Mouse (Mus musculus) kidney, postnatal 0 days (tissue): Measurements from ENCODE around the gene Mcm10. TPM values are rescaled to one million over a fixed set of nuclear protein-coding genes. Genes with fewer than 3 reads are reported as not detected.

Experiments used
- ATAC-seq: fragments of 200-750 bp; cut with Nextera tagmentation; replicated peaks from 2 replicates; pipeline ENCODE4 v1.8.0; 2017; ENCODE audit warnings: low read depth, moderate number of reproducible peaks, moderate TSS enrichment, moderate library complexity; ENCODE audit not compliant: low FRiP score
- DNase-seq: peaks from one replicate; pipeline ENCODE4 v3.0.0-alpha.2; 2016; ENCODE audit warnings: low spot score
- H3K27ac ChIP-seq: fragments of 300-500 bp; sonication (generic); 2 replicates; pipeline ENCODE4 v1.5.1; 2014; ENCODE audit warnings: mild to moderate bottlenecking
- H3K27me3 ChIP-seq: fragments of 300-500 bp; sonication (generic); 2 replicates; pipeline ENCODE4 v1.6.1; 2014; ENCODE audit warnings: low read length, mixed read lengths; ENCODE audit not compliant: insufficient read depth
- H3K36me3 ChIP-seq: fragments of 300-500 bp; sonication (generic); 2 replicates; pipeline ENCODE4 v1.6.1; 2014; ENCODE audit warnings: low read length, mixed read lengths; ENCODE audit not compliant: insufficient read depth
- H3K4me1 ChIP-seq: fragments of 300-500 bp; sonication (generic); replicated peaks from 2 replicates; pipeline ENCODE4 v1.6.1; 2014; ENCODE audit warnings: antibody characterized with exemption, low read length, mixed read lengths; ENCODE audit not compliant: insufficient read depth
- H3K4me2 ChIP-seq: fragments of 300-500 bp; sonication (generic); 2 replicates; pipeline ENCODE4 v1.6.1; 2014; ENCODE audit warnings: mild to moderate bottlenecking, low read length, moderate library complexity, mixed read lengths
- H3K4me3 ChIP-seq: fragments of 300-500 bp; sonication (generic); replicated peaks from 2 replicates; pipeline ENCODE4 v1.5.1; 2014; ENCODE audit warnings: low read depth, low read length
- H3K9ac ChIP-seq: fragments of 300-500 bp; sonication (generic); 2 replicates; pipeline ENCODE4 v1.6.1; 2014; ENCODE audit warnings: low read depth, low read length
- H3K9me3 ChIP-seq: fragments of 300-500 bp; sonication (generic); replicated peaks from 2 replicates; pipeline ENCODE4 v1.6.1; 2016; ENCODE audit warnings: low read length, inconsistent platforms, mixed read lengths
- CTCF ChIP-seq: IDR thresholded peaks from 2 replicates; pipeline ENCODE4 v1.5.1; 2016; ENCODE audit warnings: antibody characterized with exemption, low read depth, mild to moderate bottlenecking, moderate library complexity
- WGBS: fragments of 180-500 bp; shearing (Covaris S2); extraction: QIAGEN DNeasy Blood & Tissue Kit; methylation state at CpG from one replicate; pipeline ENCODE4 v1.1.7; 2014; 5-methylcytosine and 5-hydroxymethylcytosine counted together
- polyA plus RNA-seq: library from polyadenylated mRNA; unstranded; fragments of >200 nt; fragmentation: Nextera tagmentation; extraction: Ambion mirVana; gene quantifications from 2 replicates; pipeline ENCODE4 v1.2.1, GENCODE M21; 2015

Gene Mcm10
- polyA plus RNA-seq, 1 experiment from 2014 or later, result 13.2 TPM

DNA sequence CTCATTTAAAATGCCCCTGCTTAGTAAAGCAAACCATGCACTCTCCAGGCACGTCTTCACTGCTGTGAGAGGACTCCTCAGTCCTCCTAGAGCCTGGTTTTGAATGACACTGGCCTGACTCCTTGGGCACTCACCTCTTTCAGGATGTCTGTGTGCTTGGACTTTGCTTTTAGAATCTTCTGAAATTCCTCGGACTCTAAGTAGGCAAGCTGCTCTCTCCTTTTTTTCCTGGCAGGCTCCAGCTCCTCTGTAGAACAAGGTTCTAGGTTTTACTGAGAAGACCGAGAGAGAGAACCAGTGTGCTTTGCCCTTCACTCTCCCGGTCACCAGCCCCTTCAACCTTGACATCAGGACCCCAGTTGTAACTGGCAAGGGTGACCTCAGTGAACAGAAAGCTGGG is 18.2 kb downstream of the Mcm10 start:
- Histone ChIP-seq H3K27ac (no peak overlapping the region), H3K4me1 (no peaks in the 10 kb centered on the region), H3K9me3 (no peaks in the 10 kb centered on the region), H3K9ac (no peak overlapping the region), H3K4me2 (no peak overlapping the region), H3K27me3 (no peaks in the 10 kb centered on the region), H3K4me3 (no peak overlapping the region), H3K36me3 (peaks cover 12% of the 10 kb centered on the region)
- 85% methylated on average over 4 of the region's 4 CpGs for WGBS
- no peak for ATAC-seq
- DNase-seq, result no peak
- no peak for TF ChIP-seq CTCF

DNA sequence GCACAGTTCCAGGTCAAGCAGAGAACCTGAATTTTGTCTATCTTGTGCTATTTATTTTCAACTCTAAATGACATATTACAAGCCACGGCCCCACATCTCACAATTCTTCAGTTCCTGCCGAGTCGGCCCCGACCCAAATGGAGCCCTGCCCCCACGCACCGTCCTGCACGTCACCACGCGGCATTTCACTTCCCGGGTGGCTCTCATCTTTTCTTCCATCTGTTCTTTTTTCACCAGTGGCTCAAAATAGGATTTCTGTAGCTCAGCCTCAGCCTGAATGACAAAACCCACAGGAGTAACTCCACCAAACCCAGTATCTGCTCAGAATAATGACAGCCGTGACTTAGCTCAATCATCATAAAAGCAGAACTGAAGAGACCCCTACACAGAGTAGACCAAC is 19.0 kb downstream of the Mcm10 start:
- H3K27me3 ChIP-seq, result no peaks in the 10 kb centered on the region
- H3K4me1 ChIP-seq, result no peaks in the 10 kb centered on the region
- no peak overlapping the region for H3K27ac ChIP-seq
- H3K36me3 ChIP-seq, result peaks cover 12% of the 10 kb centered on the region
- no peak for DNase-seq
- WGBS, result 89% methylated on average over 11 of the region's 11 CpGs
- ATAC-seq, result no peak
- TF ChIP-seq CTCF, result no peak
- H3K9ac ChIP-seq, result no peak overlapping the region
- H3K4me2 ChIP-seq, result no peak overlapping the region
- no peak overlapping the region for H3K4me3 ChIP-seq
- H3K9me3 ChIP-seq, result no peaks in the 10 kb centered on the region

- DNase-seq, result peak; percentile 30
These were observed 23.7 kb downstream of the Mcm10 start for GRCm38 (mm10) chr2:4988826-4989424.

GRCm38 (mm10) chr2:4987388-4988180 is 25.0 kb downstream of the Mcm10 start:
- Histone ChIP-seq H3K27me3 (no peaks in the 10 kb centered on the region), H3K9ac (no peak overlapping the region), H3K36me3 (peaks cover 2% of the 10 kb centered on the region; the same call in 1 of the 2 replicates), H3K4me1 (no peaks in the 10 kb centered on the region), H3K4me3 (no peak overlapping the region), H3K4me2 (no peak overlapping the region), H3K9me3 (no peaks in the 10 kb centered on the region), H3K27ac (no peak overlapping the region)
- WGBS, result 75% methylated on average over 8 of the region's 8 CpGs
- ATAC-seq (no peak), DNase-seq (no peak)
- no peak for TF ChIP-seq CTCF

More at GRCm38 (mm10) chr2:4988826-4989424, 23.7 kb downstream of the Mcm10 start:
- Histone ChIP-seq H3K4me3 (no peak overlapping the region), H3K4me1 (no peaks in the 10 kb centered on the region), H3K9me3 (no peaks in the 10 kb centered on the region), H3K36me3 (peaks cover 6% of the 10 kb centered on the region; the same call in 1 of the 2 replicates), H3K27me3 (no peaks in the 10 kb centered on the region), H3K27ac (no peak overlapping the region), H3K4me2 (no peak overlapping the region), H3K9ac (no peak overlapping the region)
- TF ChIP-seq CTCF, result peak; percentile 52
- WGBS, result 82% methylated on average over 11 of the region's 11 CpGs
- ATAC-seq, result no peak

GRCm38 (mm10) chr2:4986798-4987197 is 25.8 kb downstream of the Mcm10 start:
- ATAC-seq (no peak), DNase-seq (no peak)
- Histone ChIP-seq H3K36me3 (no peaks in the 10 kb centered on the region), H3K9me3 (no peaks in the 10 kb centered on the region), H3K4me2 (no peak overlapping the region), H3K27ac (no peak overlapping the region), H3K27me3 (no peaks in the 10 kb centered on the region), H3K4me3 (no peak overlapping the region), H3K9ac (no peak overlapping the region), H3K4me1 (no peaks in the 10 kb centered on the region)
- TF ChIP-seq CTCF, result no peak
- WGBS, result 58% methylated on average over 4 of the region's 4 CpGs

DNA sequence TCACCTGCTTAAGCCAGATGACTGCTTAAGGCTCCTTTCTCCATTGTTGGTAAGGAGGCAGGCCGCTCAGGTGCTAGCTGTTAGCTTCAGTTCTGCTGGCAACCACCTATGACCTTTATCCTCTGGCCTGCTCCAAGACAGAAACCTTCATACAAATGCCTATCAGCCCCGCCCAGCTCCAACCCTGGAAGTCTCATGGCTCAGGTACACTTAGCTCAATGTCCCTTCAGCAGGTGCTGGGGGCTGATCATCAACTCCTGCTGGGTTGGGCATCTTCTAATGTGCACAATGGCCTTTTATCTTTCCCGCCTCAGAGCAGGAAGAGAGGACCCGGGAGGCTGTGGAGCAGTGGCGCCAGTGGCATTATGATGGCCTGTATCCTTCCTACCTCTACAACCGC is 27.6 kb downstream of the Mcm10 start:
- H3K9me3 ChIP-seq, result no peaks in the 10 kb centered on the region
- TF ChIP-seq CTCF, result no peak
- H3K4me3 ChIP-seq, result no peak overlapping the region
- ATAC-seq (no peak), DNase-seq (no peak)
- H3K4me2 ChIP-seq, result no peak overlapping the region
- H3K27me3 ChIP-seq, result no peaks in the 10 kb centered on the region
- H3K27ac ChIP-seq, result no peak overlapping the region
- no peak overlapping the region for H3K9ac ChIP-seq
- no peaks in the 10 kb centered on the region for H3K36me3 ChIP-seq
- 80% methylated on average over 6 of the region's 6 CpGs for WGBS
- no peaks in the 10 kb centered on the region for H3K4me1 ChIP-seq
